Mouse (Mus musculus) cerebellum, adult (tissue): ENCODE data around the gene Slc38a4.

Source experiments
- ATAC-seq: cut with Nextera tagmentation; 2 replicates; pipeline ENCODE4 v1.9.2; 2017; ENCODE audit warnings: mild to moderate bottlenecking, moderate library complexity, mixed read lengths; ENCODE audit not compliant: insufficient number of reproducible peaks, low FRiP score, low TSS enrichment

Slc38a4 gene

GRCm38 (mm10) chr15:97055794-97056193 is at the start of gene Slc38a4:
Gene Slc38a4, minus strand, starts transcription at chr15:97055956.
- ATAC-seq, result no peak

GRCm38 (mm10) chr15:97104889-97105391 is 49.2 kb upstream of the Slc38a4 start:
- ATAC-seq, result no peak

- ATAC-seq, result no peak
Observed at GRCm38 (mm10) chr15:97104048-97104447, 48.3 kb upstream of the Slc38a4 start.

GRCm38 (mm10) chr15:97102811-97103210 is 47.1 kb upstream of the Slc38a4 start:
- ATAC-seq, result no peak

- no peak for ATAC-seq
Observed at GRCm38 (mm10) chr15:97102181-97102580, 46.4 kb upstream of the Slc38a4 start.

- no peak for ATAC-seq
Observed at GRCm38 (mm10) chr15:97099101-97099500, 43.3 kb upstream of the Slc38a4 start.

GRCm38 (mm10) chr15:97097548-97097947 is 41.8 kb upstream of the Slc38a4 start:
- ATAC-seq, result no peak

- 0 out of 2 replicates have a peak, but pooled peaks have one; percentile 26 for ATAC-seq
Observed at GRCm38 (mm10) chr15:97089526-97089925, 33.8 kb upstream of the Slc38a4 start.

GRCm38 (mm10) chr15:97085833-97086232 is 30.1 kb upstream of the Slc38a4 start:
- ATAC-seq, result no peak

GRCm38 (mm10) chr15:97077665-97078064 is 21.9 kb upstream of the Slc38a4 start:
- ATAC-seq, result no peak

- ATAC-seq, result no peak
Observed at GRCm38 (mm10) chr15:97076092-97076491, 20.3 kb upstream of the Slc38a4 start.

GRCm38 (mm10) chr15:97075240-97075639 is 19.5 kb upstream of the Slc38a4 start:
- no peak for ATAC-seq

GRCm38 (mm10) chr15:97072859-97073826 is 17.4 kb upstream of the Slc38a4 start:
- no peak for ATAC-seq

GRCm38 (mm10) chr15:97067340-97068136 is 11.8 kb upstream of the Slc38a4 start:
- ATAC-seq, result no peak

GRCm38 (mm10) chr15:97066937-97067336 is 11.2 kb upstream of the Slc38a4 start:
- ATAC-seq, result no peak

GRCm38 (mm10) chr15:97063211-97063610 is 7.5 kb upstream of the Slc38a4 start:
- ATAC-seq, result no peak

- no peak for ATAC-seq
Observed at GRCm38 (mm10) chr15:97060973-97061372, 5.2 kb upstream of the Slc38a4 start.

- no peak for ATAC-seq
Observed at GRCm38 (mm10) chr15:97060571-97060970, 4.8 kb upstream of the Slc38a4 start.

- ATAC-seq, result no peak
Observed at GRCm38 (mm10) chr15:97060102-97060501, 4.3 kb upstream of the Slc38a4 start.

- no peak for ATAC-seq
Observed at GRCm38 (mm10) chr15:97059071-97060041, 3.6 kb upstream of the Slc38a4 start.
